Mouse (Mus musculus) CH12.LX (cell line): Measurements from ENCODE around the gene Ak8. TPM values are rescaled to one million over a fixed set of nuclear protein-coding genes. Genes with fewer than 3 reads are reported as not detected.

Experiments used
- DNase-seq: peaks from one replicate; pipeline ENCODE4 v3.0.0-alpha.2; 2013; ENCODE audit errors: extremely low read depth
- H3K27ac ChIP-seq: 2 replicates; pipeline ENCODE4 v1.5.1; 2012; ENCODE audit warnings: low read depth, mild to moderate bottlenecking, control low read depth, moderate library complexity; ENCODE audit not compliant: insufficient read depth
- H3K27me3 ChIP-seq: replicated peaks from 2 replicates; pipeline ENCODE3; 2012; ENCODE audit warnings: inconsistent platforms
- H3K36me3 ChIP-seq, 2 experiments: replicated peaks in 1 of 2; 2 replicates each; pipeline versions ENCODE3 to v1.6.1; 2012; ENCODE audit warnings: inconsistent platforms in 1 of 2, low read length in 1 of 2, mild to moderate bottlenecking in 1 of 2, mixed read lengths in 1 of 2, moderate library complexity in 1 of 2; ENCODE audit not compliant: control insufficient read depth in 1 of 2, insufficient read depth in 1 of 2
- H3K4me1 ChIP-seq, 2 experiments: 2 replicates each; pipeline ENCODE4 v1.6.1; 2012; ENCODE audit warnings: inconsistent platforms in 1 of 2, moderate library complexity in 1 of 2; ENCODE audit not compliant: insufficient read depth in 2 of 2, control insufficient read depth in 1 of 2
- H3K4me2 ChIP-seq: 2 replicates; pipeline ENCODE4 v1.6.1; 2012; ENCODE audit warnings: low read depth, mild to moderate bottlenecking, control low read depth; ENCODE audit not compliant: poor library complexity, insufficient read depth, severe bottlenecking
- H3K4me3 ChIP-seq, 3 experiments: fragments of 150-350 bp in 1 of 3; sonication (generic) in 1 of 3; replicated peaks in 1 of 3; 2 replicates each; pipeline versions ENCODE3 to v1.5.1; 2011 to 2012; ENCODE audit warnings: low read depth in 2 of 3, low read length in 2 of 3, mild to moderate bottlenecking in 2 of 3, moderate library complexity in 2 of 3, control low read depth in 1 of 3, improper control_type of control experiment in 1 of 3, inconsistent platforms in 1 of 3, mixed read lengths in 1 of 3; ENCODE audit not compliant: poor library complexity in 1 of 3
- H3K79me2 ChIP-seq: replicated peaks from 2 replicates; pipeline ENCODE4 v1.6.1; 2012; ENCODE audit warnings: mild to moderate bottlenecking, moderate library complexity; ENCODE audit not compliant: control insufficient read depth, poor library complexity, insufficient read depth, severe bottlenecking; ENCODE audit errors: extremely low read depth
- H3K9ac ChIP-seq: 2 replicates; pipeline ENCODE4 v1.6.1; 2012; ENCODE audit warnings: low read depth, mild to moderate bottlenecking, control low read depth, moderate library complexity; ENCODE audit not compliant: insufficient read depth
- H3K9me3 ChIP-seq: replicated peaks from 2 replicates; pipeline ENCODE3; 2012; ENCODE audit warnings: low read length, inconsistent platforms, mixed read lengths
- BHLHE40 ChIP-seq: IDR thresholded peaks from 2 replicates; pipeline ENCODE4 v1.6.1; 2011; ENCODE audit warnings: mild to moderate bottlenecking, low read depth, low read length, improper control_type of control experiment
- CHD2 ChIP-seq: IDR thresholded peaks from 2 replicates; pipeline ENCODE4 v1.6.1; 2011; ENCODE audit warnings: low read length, improper control_type of control experiment
- E2F4 ChIP-seq: IDR thresholded peaks from 2 replicates; pipeline ENCODE4 v1.6.1; 2011; ENCODE audit warnings: low read depth, low read length, improper control_type of control experiment; ENCODE audit not compliant: insufficient replicate concordance
- ELF1 ChIP-seq: IDR thresholded peaks from 2 replicates; pipeline ENCODE4 v1.6.1; 2014; ENCODE audit warnings: low read depth, mild to moderate bottlenecking, inconsistent platforms, low read length, improper control_type of control experiment
- ETS1 ChIP-seq: conservative IDR thresholded peaks from 2 replicates; pipeline ENCODE4 v1.6.1; 2012; ENCODE audit warnings: low read depth, mild to moderate bottlenecking, inconsistent platforms, low read length, improper control_type of control experiment, moderate library complexity
- IRF4 ChIP-seq: IDR thresholded peaks from 2 replicates; pipeline ENCODE4 v1.6.1; 2014; ENCODE audit warnings: low read depth, mild to moderate bottlenecking, inconsistent platforms, low read length, improper control_type of control experiment
- JUN ChIP-seq: IDR thresholded peaks from 2 replicates; pipeline ENCODE4 v1.6.1; 2011; ENCODE audit warnings: low read depth, mild to moderate bottlenecking, low read length, improper control_type of control experiment, moderate library complexity; ENCODE audit not compliant: insufficient read depth
- JUND ChIP-seq: conservative IDR thresholded peaks from 2 replicates; pipeline ENCODE4 v1.6.1; 2011; ENCODE audit warnings: low read depth, low read length, improper control_type of control experiment
- KAT2A ChIP-seq: IDR thresholded peaks from 2 replicates; pipeline ENCODE4 v1.6.1; 2012; ENCODE audit warnings: low read length, improper control_type of control experiment, inconsistent platforms; ENCODE audit not compliant: insufficient replicate concordance
- MAZ ChIP-seq: IDR thresholded peaks from 2 replicates; pipeline ENCODE4 v1.6.1; 2012; ENCODE audit warnings: low read depth, mild to moderate bottlenecking, inconsistent platforms, low read length, improper control_type of control experiment, moderate library complexity
- MXI1 ChIP-seq: IDR thresholded peaks from 2 replicates; pipeline ENCODE4 v1.6.1; 2011; ENCODE audit warnings: mild to moderate bottlenecking, low read depth, low read length, improper control_type of control experiment
- NELFE ChIP-seq: IDR thresholded peaks from 2 replicates; pipeline ENCODE4 v1.6.1; 2011; ENCODE audit warnings: low read depth, low read length, improper control_type of control experiment
- NRF1 ChIP-seq: IDR thresholded peaks from 2 replicates; pipeline ENCODE4 v1.6.1; 2014; ENCODE audit warnings: low read depth, mild to moderate bottlenecking, inconsistent platforms, low read length, improper control_type of control experiment, moderate library complexity
- PAX5 ChIP-seq: IDR thresholded peaks from 2 replicates; pipeline ENCODE4 v1.6.1; 2012; ENCODE audit warnings: low read length, inconsistent platforms, mixed read lengths
- RAD21 ChIP-seq: IDR thresholded peaks from 2 replicates; pipeline ENCODE4 v1.6.1; 2011; ENCODE audit warnings: low read depth, mild to moderate bottlenecking, low read length, improper control_type of control experiment, moderate library complexity
- USF1 ChIP-seq: IDR thresholded peaks from 2 replicates; pipeline ENCODE4 v1.6.1; 2014; ENCODE audit warnings: low read depth, mild to moderate bottlenecking, inconsistent platforms, low read length, improper control_type of control experiment
- ZNF384 ChIP-seq: IDR thresholded peaks from 2 replicates; pipeline ENCODE4 v1.6.1; 2012; ENCODE audit warnings: low read depth, low read length, improper control_type of control experiment, inconsistent platforms
- dilution Hi-C: fragments of 300-500 bp; cut with MboI; formaldehyde crosslinking; loops from 2 replicates; pipeline ENCODE4 v1.14.3; 2020; ENCODE audit warnings: low sequenced_read_pairs; ENCODE audit not compliant: extremely low pct_unique_long_range_greater_than_20kb, extremely low pct_ligation_motif_present
- in situ Hi-C: fragments of 300-500 bp; cut with MboI; formaldehyde crosslinking; loops from 3 replicates; pipeline ENCODE4 v1.14.3; 2019; ENCODE audit warnings: low sequenced_read_pairs, low pct_ligation_motif_present, low pct_unique_long_range_greater_than_20kb, mixed read lengths
- polyA plus RNA-seq: library from polyadenylated mRNA; unstranded; fragments of >175 nt; gene quantifications from 2 replicates; pipeline ENCODE4 v1.2.1, GENCODE M21; 2012; ENCODE audit warnings: low read depth; ENCODE audit not compliant: insufficient read length
- total RNA-seq, 2 experiments: library from RNA; depleted of rRNA; stranded (reverse); fragments of 300-350 nt in 1 of 2; fragments of >200 nt in 1 of 2; gene quantifications; 2 replicates each; pipeline ENCODE4 v1.2.3; 2012 to 2014

Gene Ak8
- total and polyA plus RNA-seq, 3 experiments = 0.55 to 4.9 (median 1.1) TPM

- peaks cover 4 to 59% of the 10 kb centered on the region in 2 experiments; a peak in 3 of 4 replicates for H3K4me1 ChIP-seq
- H3K4me2 ChIP-seq = peak overlapping the region; percentile 84; the same call in 1 of the 2 replicates
- H3K79me2 ChIP-seq = peaks cover 54% of the 10 kb centered on the region
- TF ChIP-seq USF1 (no peak), IRF4 (no peak), BHLHE40 (no peak), NRF1 (no peak), RAD21 (no peak), CHD2 (no peak), MAZ (no peak), ZNF384 (peak; percentile 50)
- peak overlapping the region; percentile 72; the same call in 1 of the 2 replicates for H3K9ac ChIP-seq
- peaks cover 20 to 48% of the 10 kb centered on the region in 2 experiments for H3K36me3 ChIP-seq
- no peak for DNase-seq
- no peaks in the 10 kb centered on the region for H3K9me3 ChIP-seq
- H3K4me3 ChIP-seq = peak overlapping the region in 2 of 3 experiments; percentile 74 to 99
- in situ Hi-C loops = no loop called here
- H3K27ac ChIP-seq = no peak overlapping the region
- dilution Hi-C loops = no loop called here
- H3K27me3 ChIP-seq = no peaks in the 10 kb centered on the region
Observed at GRCm38 (mm10) chr2:28842042-28842441, 142.1 kb downstream of the Ak8 start.

- no peak for TF ChIP-seq KAT2A
- TF ChIP-seq ELF1 = no peak
- no peak for TF ChIP-seq IRF4
- TF ChIP-seq MXI1 = no peak
- TF ChIP-seq JUND = no peak
- no peak for TF ChIP-seq NELFE
- no peak for TF ChIP-seq PAX5
- no peak for TF ChIP-seq JUN
- no peak for TF ChIP-seq ETS1
- TF ChIP-seq E2F4 = no peak
- Histone ChIP-seq H3K9ac (no peak overlapping the region), H3K4me2 (no peak overlapping the region), H3K4me1 (peaks cover 0 to 19% of the 10 kb centered on the region in 2 experiments; a peak in 1 of 4 replicates), H3K79me2 (peaks cover under 1% of the 10 kb centered on the region), H3K27ac (no peak overlapping the region), H3K36me3 (peaks cover 64 to 93% of the 10 kb centered on the region in 2 experiments), H3K9me3 (no peaks in the 10 kb centered on the region), H3K4me3 (no peak overlapping the region), H3K27me3 (no peaks in the 10 kb centered on the region)
- DNase-seq = no peak
- in situ Hi-C loops (no loop called here), dilution Hi-C loops (no loop called here)
Observed at GRCm38 (mm10) chr2:28848879-28849278, 148.9 kb downstream of the Ak8 start.
